Mouse (Mus musculus) adrenal gland, postnatal 4 days (tissue): ENCODE measurements around the gene Ptchd1. TPM values are rescaled to one million over a fixed set of nuclear protein-coding genes. Genes with fewer than 3 reads are reported as not detected.

ENCODE experiments used
- DNase-seq, 2 experiments: peaks; one replicate each; pipeline ENCODE4 v3.0.0; 2021 to 2022; ENCODE audit warnings: low spot score in 2 of 2, mixed read lengths in 2 of 2
- long read RNA-seq, 2 experiments: library from polyadenylated mRNA; stranded (forward); transcript quantifications; one replicate each; pipeline ENCODE4 v2.0.0; 2021
- total RNA-seq, 2 experiments: library from RNA; stranded (reverse); gene quantifications; 2 replicates each; pipeline ENCODE4 v1.2.3; 2021

Ptchd1 gene
- 1 to 10 TPM in 1 of 2 experiments, under 1 TPM in 1; 0.93 to 2.7 TPM for total RNA-seq
- long read RNA-seq, experiment 1: 0 reads
- long read RNA-seq, experiment 2, partial matches to known transcripts: 2 of 3 reads
- long read RNA-seq, experiment 2, other reads (novel, unspliced or antisense): 1 of 3 reads

- no peak for DNase-seq
Measured at GRCm38 (mm10) chrX:155623701-155624281, at the start of gene Ptchd1. Gene Ptchd1, minus strand, starts transcription at chrX:155623814.

- DNase-seq: no peak
Measured at GRCm38 (mm10) chrX:155657971-155658370, 34.4 kb upstream of the Ptchd1 start.

DNA sequence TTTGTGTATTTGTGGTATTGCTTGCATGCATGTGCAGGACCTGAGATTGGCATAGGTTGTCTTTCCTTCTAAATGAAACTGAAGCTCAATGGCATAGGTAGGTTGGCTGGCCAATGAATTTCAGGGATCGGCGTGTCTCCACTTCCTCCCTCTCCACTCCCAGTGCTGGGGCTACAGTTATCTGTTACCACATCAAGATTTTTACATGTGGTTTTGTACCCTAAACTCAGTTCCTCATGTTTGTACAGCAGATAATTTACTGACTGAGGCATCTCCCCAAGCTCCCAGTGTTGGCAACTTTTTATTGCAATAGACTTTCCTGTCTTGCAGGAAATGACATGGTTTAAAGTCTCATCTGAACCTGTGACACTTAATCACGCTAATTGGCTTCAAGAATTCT lies 22.4 kb upstream of the Ptchd1 start:
- no peak for DNase-seq

GRCm38 (mm10) chrX:155643975-155644374 lies 20.4 kb upstream of the Ptchd1 start:
- no peak for DNase-seq

- DNase-seq: no peak
Measured at GRCm38 (mm10) chrX:155625671-155626196, 2.1 kb upstream of the Ptchd1 start.

GRCm38 (mm10) chrX:155624895-155625294 lies 1.3 kb upstream of the Ptchd1 start:
- no peak for DNase-seq

GRCm38 (mm10) chrX:155624341-155624841 lies 777 bp upstream of the Ptchd1 start, which contains the start of gene Gm15155:
Gene Gm15155, plus strand, starts transcription at chrX:155624741.
- no peak for DNase-seq

GRCm38 (mm10) chrX:155622961-155623599 lies 534 bp downstream of the Ptchd1 start:
- no peak for DNase-seq

GRCm38 (mm10) chrX:155622527-155622926 lies 1.1 kb downstream of the Ptchd1 start:
- DNase-seq: no peak

GRCm38 (mm10) chrX:155601196-155601595 lies 22.4 kb downstream of the Ptchd1 start:
- no peak for DNase-seq

DNA sequence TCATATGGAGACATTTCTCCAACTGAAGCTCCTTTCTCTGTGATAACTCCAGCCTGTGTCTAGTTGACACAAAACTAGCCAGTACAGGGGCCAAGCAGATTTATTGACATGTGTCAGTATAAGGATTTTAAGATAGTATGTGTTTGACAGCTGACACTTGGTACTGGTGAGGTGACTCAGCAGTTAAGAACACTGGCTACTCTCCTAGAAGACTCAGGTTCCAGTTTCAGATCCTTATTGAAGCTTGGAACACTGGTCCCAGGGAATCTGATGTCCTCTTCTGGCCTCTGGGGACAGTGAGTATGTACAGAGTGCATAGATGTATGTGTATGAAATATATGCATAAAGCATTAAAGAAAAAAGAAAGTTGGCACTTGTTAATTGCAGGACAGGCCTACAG lies 27.2 kb downstream of the Ptchd1 start:
- no peak for DNase-seq

GRCm38 (mm10) chrX:155594685-155595084 lies 28.9 kb downstream of the Ptchd1 start:
- no peak for DNase-seq

- no peak for DNase-seq
Measured at GRCm38 (mm10) chrX:155592467-155592866, 31.1 kb downstream of the Ptchd1 start.

- DNase-seq: no peak
Measured at GRCm38 (mm10) chrX:155591490-155591889, 32.1 kb downstream of the Ptchd1 start.

GRCm38 (mm10) chrX:155584586-155584985 lies 39.0 kb downstream of the Ptchd1 start:
- no peak for DNase-seq

DNA sequence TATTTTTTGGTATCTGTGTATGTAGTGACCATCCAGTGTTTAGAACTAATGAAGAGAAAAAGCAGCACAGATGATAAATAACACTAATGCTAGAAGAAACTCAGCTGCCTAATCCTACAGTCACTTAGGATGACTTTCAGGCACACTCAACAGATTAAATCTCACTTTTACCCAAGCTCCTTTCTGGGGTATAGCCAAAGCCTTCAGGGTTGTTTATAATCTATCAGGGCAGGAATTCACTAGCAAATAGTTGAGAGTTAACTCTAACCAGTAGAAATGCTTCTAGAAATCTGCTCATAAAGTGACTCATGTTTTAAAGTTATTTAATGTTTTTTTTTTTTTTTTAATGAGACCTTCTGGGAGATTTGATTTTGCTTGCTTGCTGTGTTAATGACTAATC lies 43.8 kb downstream of the Ptchd1 start:
- DNase-seq: no peak

DNA sequence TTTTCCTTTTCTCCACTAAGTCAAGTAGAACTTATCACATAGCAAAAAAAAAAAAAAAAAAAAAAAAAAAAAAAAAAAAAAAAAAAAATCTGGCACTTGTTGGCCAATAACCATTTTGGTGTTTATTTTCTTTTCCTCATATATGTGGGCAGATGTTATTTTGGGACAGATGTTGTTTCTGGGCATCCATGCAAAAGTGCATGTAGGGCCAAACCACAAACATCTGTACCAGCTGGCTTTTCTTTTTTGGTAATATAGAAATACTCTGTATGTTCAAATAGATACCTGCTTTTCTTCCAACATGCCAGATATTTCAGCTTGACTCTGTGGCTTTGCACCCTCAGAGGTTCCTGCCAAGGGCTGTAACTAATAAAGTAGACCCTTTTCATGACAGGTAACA lies 51.2 kb downstream of the Ptchd1 start:
- no peak for DNase-seq

- no peak for DNase-seq
Measured at GRCm38 (mm10) chrX:155543780-155544179, 79.8 kb downstream of the Ptchd1 start.
